Mouse (Mus musculus) heart, embryonic 16.5 days (tissue): ENCODE measurements around the gene 6430628N08Rik. TPM values are rescaled to one million over a fixed set of nuclear protein-coding genes. Genes with fewer than 3 reads are reported as not detected.

Experiments used
- ATAC-seq: fragments of 200-750 bp; cut with Nextera tagmentation; replicated peaks from 2 replicates; pipeline ENCODE4 v1.8.0; 2017; ENCODE audit warnings: moderate number of reproducible peaks; ENCODE audit not compliant: insufficient read depth, low FRiP score; ENCODE audit errors: extremely low read depth
- H3K27ac ChIP-seq: fragments of 300-500 bp; sonication (generic); 2 replicates; pipeline ENCODE4 v1.5.1; 2014; ENCODE audit warnings: mild to moderate bottlenecking, low read length, control low read depth, moderate library complexity
- H3K27me3 ChIP-seq: fragments of 300-500 bp; sonication (generic); 2 replicates; pipeline ENCODE4 v1.6.1; 2014; ENCODE audit warnings: low read length, mixed read lengths; ENCODE audit not compliant: control insufficient read depth, insufficient read depth
- H3K36me3 ChIP-seq: fragments of 300-500 bp; sonication (generic); 2 replicates; pipeline ENCODE4 v1.6.1; 2014; ENCODE audit not compliant: control insufficient read depth, insufficient read depth
- H3K4me1 ChIP-seq: fragments of 300-500 bp; sonication (generic); 2 replicates; pipeline ENCODE4 v1.6.1; 2014; ENCODE audit warnings: low read length, mixed read lengths; ENCODE audit not compliant: control insufficient read depth, insufficient read depth
- H3K4me2 ChIP-seq: fragments of 300-500 bp; sonication (generic); 2 replicates; pipeline ENCODE4 v1.6.1; 2014; ENCODE audit warnings: low read depth, mild to moderate bottlenecking, control low read depth, low read length
- H3K4me3 ChIP-seq: fragments of 300-500 bp; sonication (generic); 2 replicates; pipeline ENCODE4 v1.5.1; 2014; ENCODE audit warnings: mild to moderate bottlenecking, control low read depth, low read length
- H3K9ac ChIP-seq: fragments of 300-500 bp; sonication (generic); 2 replicates; pipeline ENCODE4 v1.6.1; 2014; ENCODE audit warnings: low read length, control low read depth
- H3K9me3 ChIP-seq: fragments of 300-500 bp; sonication (generic); replicated peaks from 2 replicates; pipeline ENCODE4 v1.6.1; 2016; ENCODE audit warnings: low read length; ENCODE audit not compliant: control insufficient read depth
- WGBS: fragments of 180-500 bp; shearing (Covaris S2); extraction: QIAGEN DNeasy Blood & Tissue Kit; methylation state at CpG from one replicate; pipeline ENCODE4 v1.1.7; 2014; 5-methylcytosine and 5-hydroxymethylcytosine counted together
- polyA plus RNA-seq: library from polyadenylated mRNA; unstranded; fragments of >200 nt; fragmentation: Nextera tagmentation; extraction: Ambion mirVana; gene quantifications from 2 replicates; pipeline ENCODE4 v1.2.1, GENCODE M21; 2015

6430628N08Rik gene
- polyA plus RNA-seq, 1 experiment from 2014 or later, result not detected

- Histone ChIP-seq H3K4me1 (peaks cover 2% of the 10 kb centered on the region; the same call in 1 of the 2 replicates), H3K4me3 (no peak overlapping the region), H3K9ac (no peak overlapping the region), H3K4me2 (no peak overlapping the region), H3K36me3 (peaks cover 8% of the 10 kb centered on the region; the same call in 1 of the 2 replicates), H3K27ac (no peak overlapping the region), H3K9me3 (no peaks in the 10 kb centered on the region), H3K27me3 (no peaks in the 10 kb centered on the region)
- ATAC-seq, result no peak
- 58% methylated on average over 6 of the region's 6 CpGs for WGBS
Measured at GRCm38 (mm10) chr4:115855100-115855499, 35.4 kb upstream of the 6430628N08Rik start.

GRCm38 (mm10) chr4:115855609-115856008, 34.9 kb upstream of the 6430628N08Rik start:
- no peak overlapping the region for H3K27ac ChIP-seq
- no peak for ATAC-seq
- H3K36me3 ChIP-seq, result peaks cover 13% of the 10 kb centered on the region

GRCm38 (mm10) chr4:115856282-115856681, 34.2 kb upstream of the 6430628N08Rik start:
- no peaks in the 10 kb centered on the region for H3K9me3 ChIP-seq
- no peak overlapping the region for H3K4me2 ChIP-seq
- H3K27ac ChIP-seq, result no peak overlapping the region
- H3K4me3 ChIP-seq, result no peak overlapping the region
- H3K4me1 ChIP-seq, result peaks cover 2% of the 10 kb centered on the region; the same call in 1 of the 2 replicates
- no peaks in the 10 kb centered on the region for H3K27me3 ChIP-seq
- 54% methylated on average over 4 of the region's 4 CpGs for WGBS
- no peak for ATAC-seq
- no peak overlapping the region for H3K9ac ChIP-seq
- H3K36me3 ChIP-seq, result peaks cover 17% of the 10 kb centered on the region

More at GRCm38 (mm10) chr4:115855609-115856008, 34.9 kb upstream of the 6430628N08Rik start:
- H3K4me2 ChIP-seq, result no peak overlapping the region
- H3K9ac ChIP-seq, result no peak overlapping the region
- H3K4me3 ChIP-seq, result no peak overlapping the region
- no peaks in the 10 kb centered on the region for H3K9me3 ChIP-seq
- H3K4me1 ChIP-seq, result peaks cover 2% of the 10 kb centered on the region; the same call in 1 of the 2 replicates
- WGBS, result 58% methylated on average over 4 of the region's 4 CpGs
- no peaks in the 10 kb centered on the region for H3K27me3 ChIP-seq

GRCm38 (mm10) chr4:115857293-115857883, 33.1 kb upstream of the 6430628N08Rik start:
- Histone ChIP-seq H3K4me3 (no peak overlapping the region), H3K4me2 (no peak overlapping the region), H3K4me1 (peaks cover 2% of the 10 kb centered on the region; the same call in 1 of the 2 replicates), H3K36me3 (peaks cover 19% of the 10 kb centered on the region), H3K9me3 (no peaks in the 10 kb centered on the region), H3K27ac (no peak overlapping the region), H3K9ac (no peak overlapping the region), H3K27me3 (no peaks in the 10 kb centered on the region)
- ATAC-seq, result no peak
- 71% methylated on average over 9 of the region's 9 CpGs for WGBS

- 82% methylated on average over 7 of the region's 7 CpGs for WGBS
- no peak for ATAC-seq
- Histone ChIP-seq H3K4me3 (no peak overlapping the region), H3K36me3 (peaks cover 22% of the 10 kb centered on the region), H3K9ac (no peak overlapping the region), H3K4me2 (no peak overlapping the region), H3K27ac (no peak overlapping the region), H3K27me3 (no peaks in the 10 kb centered on the region), H3K4me1 (no peaks in the 10 kb centered on the region), H3K9me3 (no peaks in the 10 kb centered on the region)
Measured at GRCm38 (mm10) chr4:115863352-115863751, 27.1 kb upstream of the 6430628N08Rik start.

GRCm38 (mm10) chr4:115863880-115864279, 26.6 kb upstream of the 6430628N08Rik start:
- H3K4me1 ChIP-seq, result no peaks in the 10 kb centered on the region
- no peak overlapping the region for H3K4me2 ChIP-seq
- no peak overlapping the region for H3K27ac ChIP-seq
- H3K36me3 ChIP-seq, result peaks cover 22% of the 10 kb centered on the region
- no peak for ATAC-seq
- 65% methylated on average over 10 of the region's 10 CpGs for WGBS
- no peak overlapping the region for H3K4me3 ChIP-seq
- H3K9me3 ChIP-seq, result no peaks in the 10 kb centered on the region
- no peaks in the 10 kb centered on the region for H3K27me3 ChIP-seq
- H3K9ac ChIP-seq, result no peak overlapping the region

- Histone ChIP-seq H3K9me3 (no peaks in the 10 kb centered on the region), H3K9ac (no peak overlapping the region), H3K27me3 (no peaks in the 10 kb centered on the region), H3K4me3 (no peak overlapping the region), H3K27ac (no peak overlapping the region), H3K4me2 (no peak overlapping the region), H3K36me3 (peaks cover 24% of the 10 kb centered on the region), H3K4me1 (no peaks in the 10 kb centered on the region)
- 54% methylated on average over 16 of the region's 16 CpGs for WGBS
- no peak for ATAC-seq
Measured at GRCm38 (mm10) chr4:115869512-115870210, 20.8 kb upstream of the 6430628N08Rik start.

GRCm38 (mm10) chr4:115873231-115873630, 17.2 kb upstream of the 6430628N08Rik start:
- Histone ChIP-seq H3K4me2 (no peak overlapping the region), H3K4me1 (peaks cover 2% of the 10 kb centered on the region; the same call in 1 of the 2 replicates), H3K36me3 (peaks cover 21% of the 10 kb centered on the region), H3K9me3 (no peaks in the 10 kb centered on the region), H3K27me3 (no peaks in the 10 kb centered on the region), H3K4me3 (no peak overlapping the region), H3K27ac (no peak overlapping the region), H3K9ac (no peak overlapping the region)
- 86% methylated on average over 3 of the region's 3 CpGs for WGBS
- ATAC-seq, result no peak

- peaks cover 10% of the 10 kb centered on the region for H3K36me3 ChIP-seq
- no peak overlapping the region for H3K27ac ChIP-seq
- H3K4me3 ChIP-seq, result no peak overlapping the region
- H3K4me2 ChIP-seq, result peak overlapping the region; percentile 45
- no peaks in the 10 kb centered on the region for H3K9me3 ChIP-seq
- ATAC-seq, result peak; percentile 61
- peaks cover 5% of the 10 kb centered on the region; the same call in 1 of the 2 replicates for H3K4me1 ChIP-seq
- H3K27me3 ChIP-seq, result no peaks in the 10 kb centered on the region
- WGBS, result 13% methylated on average over 11 of the region's 11 CpGs
- 0 out of 2 replicates have a peak overlapping the region, but pooled peaks have one; percentile 8 for H3K9ac ChIP-seq
Measured at GRCm38 (mm10) chr4:115878216-115878678, 12.2 kb upstream of the 6430628N08Rik start.
